11 mouse cellular contexts compared by ENCODE assay signal in genomic region chr9:70274071-70274470, GRCm38 (mm10).
"Had no signal": no experiment of that assay in that cellular context is flagged by ENCODE, and none has a peak within 500 bp of the region (broad histone marks: within the 10 kb centered on the region; RNA-seq: fewer than 3 reads in every experiment).

No protein-coding gene starts in this region.

- ATAC-seq: midbrain, embryonic 13.5 days had no signal

- H3K27me3 ChIP-seq: limb, embryonic 13.5 days; midbrain, embryonic 13.5 days; neural tube, embryonic 12.5 days had no signal

- H3K36me3 ChIP-seq: limb, embryonic 13.5 days; midbrain, embryonic 13.5 days; neural tube, embryonic 12.5 days had no signal

- H3K9me3 ChIP-seq: limb, embryonic 13.5 days; midbrain, embryonic 13.5 days; neural tube, embryonic 12.5 days had no signal

- H3K9ac ChIP-seq: limb, embryonic 13.5 days; liver, embryonic 14.5 days; midbrain, embryonic 13.5 days; neural tube, embryonic 12.5 days had no signal

- H3K27ac ChIP-seq: limb, embryonic 13.5 days; liver, embryonic 14.5 days; midbrain, embryonic 13.5 days; neural tube, embryonic 12.5 days had no signal

- H3K4me3 ChIP-seq: limb, embryonic 13.5 days; midbrain, embryonic 13.5 days; myocyte; neural tube, embryonic 12.5 days had no signal

- DNase-seq: kidney, adult 18-20 months; kidney, postnatal 10 days; left cerebral cortex, postnatal 4 days; lung, adult 2 months; thymus, adult 2 months; thymus, postnatal 25 days had no signal

- H3K4me2 ChIP-seq: limb, embryonic 13.5 days; midbrain, embryonic 13.5 days; neural tube, embryonic 12.5 days had no signal
